Comparison of ENCODE assay signal across 11 mouse cellular contexts in genomic region chr5:135642686-135643551, GRCm38 (mm10). TPM values are rescaled to one million over a fixed set of nuclear protein-coding genes. Genes with fewer than 3 reads are reported as not detected.
DNase-seq lines count a peak whose midpoint lies in the region; ATAC-seq and TF ChIP-seq lines count a peak whose summit lies in the region.
"Had no signal": no experiment of that assay in that cellular context is flagged by ENCODE, and none has a peak within 500 bp of the region (broad histone marks: within the 10 kb centered on the region; RNA-seq: fewer than 3 reads in every experiment).

No protein-coding gene starts in this region.

- peaks cover 4% of the 10 kb centered on the region; the same call in 1 of the 2 replicates for H3K4me1 ChIP-seq in hindbrain, embryonic 10.5 days (replicated peaks)
- H3K4me1 ChIP-seq in hindbrain, embryonic 14.5 days (replicated peaks; ENCODE audit: control insufficient read depth, insufficient read depth, low read length), result no peaks in the 10 kb centered on the region
- H3K4me1 ChIP-seq in liver, embryonic 14.5 days (replicated peaks; ENCODE audit: control insufficient read depth in 2 of 2, insufficient read depth in 2 of 2, low read length in 1 of 2), result peaks cover 0 to 15% of the 10 kb centered on the region in 2 experiments; a peak in 2 of 4 replicates

- H3K9me3 ChIP-seq in hindbrain, embryonic 10.5 days, result no peaks in the 10 kb centered on the region
- no peaks in the 10 kb centered on the region for H3K9me3 ChIP-seq in hindbrain, embryonic 14.5 days (ENCODE audit: control insufficient read depth, low read length)
- no peaks in the 10 kb centered on the region for H3K9me3 ChIP-seq in liver, embryonic 14.5 days (ENCODE audit: control insufficient read depth, low read length)

- ATAC-seq in hindbrain, embryonic 14.5 days (ENCODE audit: low FRiP score), result no peak
- ATAC-seq in liver, embryonic 14.5 days (ENCODE audit: insufficient read depth), result peak; percentile 73
- no peak for ATAC-seq in monocyte, adult 5-6 weeks (replicated peaks; ENCODE audit: insufficient number of reproducible peaks, low FRiP score, low TSS enrichment, poor library complexity, severe bottlenecking)
- ATAC-seq: forebrain, embryonic 16.5 days had no signal

- peak; percentile 55; the same call in 1 of the 2 replicates for TF ChIP-seq EP300 in liver, embryonic 14.5 days (IDR thresholded peaks at IDR 0.05; ENCODE audit: low read depth)

- DNase-seq in hindbrain, embryonic 10.5 days (ENCODE audit: low spot score), result no peak
- no peak for DNase-seq in hindbrain, embryonic 14.5 days (ENCODE audit: low spot score)
- peak; percentile 96 for DNase-seq in R1 (ENCODE audit: low read depth, low spot score)
- DNase-seq in kidney, adult 18-20 months, result peak; percentile 86
- DNase-seq in liver, embryonic 14.5 days (ENCODE audit: low read depth in 3 of 3, low spot score in 3 of 3), result peak in 2 of 3 experiments; percentile 9 to 10
- DNase-seq in frontal cortex, postnatal 10 days (ENCODE audit: low spot score in 2 of 2), result no peak
- no peak for DNase-seq in layer of hippocampus, adult 18-20 months (ENCODE audit: low spot score in 2 of 2)
- DNase-seq: lung, postnatal 10 days had no signal

- TF ChIP-seq CTCF in liver, embryonic 14.5 days (IDR thresholded peaks at IDR 0.05; ENCODE audit: low read depth), result no peak

- no peak overlapping the region for H3K4me3 ChIP-seq in hindbrain, embryonic 10.5 days
- no peak overlapping the region for H3K4me3 ChIP-seq in hindbrain, embryonic 14.5 days (replicated peaks; ENCODE audit: low read length)
- no peak overlapping the region for H3K4me3 ChIP-seq in liver, embryonic 14.5 days (ENCODE audit: insufficient read depth in 1 of 2, low read depth in 2 of 2, low read length in 2 of 2)

- 85% methylated on average over 10 of the region's 10 CpGs for WGBS in hindbrain, embryonic 10.5 days
- WGBS in hindbrain, embryonic 14.5 days, result 79% methylated on average over 10 of the region's 10 CpGs
- 40% methylated on average over 10 of the region's 10 CpGs for WGBS in liver, embryonic 14.5 days (ENCODE audit: insufficient replicate concordance)

- no peaks in the 10 kb centered on the region for H3K27me3 ChIP-seq in hindbrain, embryonic 10.5 days (ENCODE audit: insufficient read depth, poor library complexity, severe bottlenecking)
- no peaks in the 10 kb centered on the region for H3K27me3 ChIP-seq in hindbrain, embryonic 14.5 days (ENCODE audit: control insufficient read depth, insufficient read depth, low read length)
- no peaks in the 10 kb centered on the region for H3K27me3 ChIP-seq in liver, embryonic 14.5 days (ENCODE audit: control insufficient read depth, insufficient read depth, low read length)

- no peak overlapping the region for H3K9ac ChIP-seq in hindbrain, embryonic 14.5 days
- H3K9ac ChIP-seq in liver, embryonic 14.5 days (replicated peaks), result no peak overlapping the region

- H3K27ac ChIP-seq in hindbrain, embryonic 10.5 days, result peak overlapping the region; percentile 18; the same call in 1 of the 2 replicates
- no peak overlapping the region for H3K27ac ChIP-seq in hindbrain, embryonic 14.5 days
- H3K27ac ChIP-seq in liver, embryonic 14.5 days, result no peak overlapping the region
- H3K27ac ChIP-seq: stomach, postnatal 0 days had no signal

- peaks cover 55% of the 10 kb centered on the region for H3K36me3 ChIP-seq in hindbrain, embryonic 10.5 days
- H3K36me3 ChIP-seq in hindbrain, embryonic 14.5 days (replicated peaks; ENCODE audit: control insufficient read depth, insufficient read depth), result peaks cover 32% of the 10 kb centered on the region
- no peaks in the 10 kb centered on the region for H3K36me3 ChIP-seq in liver, embryonic 14.5 days (replicated peaks; ENCODE audit: control insufficient read depth, insufficient read depth, low read depth)

- H3K4me2 ChIP-seq in hindbrain, embryonic 14.5 days (replicated peaks), result no peak overlapping the region
- no peak overlapping the region for H3K4me2 ChIP-seq in liver, embryonic 14.5 days (ENCODE audit: low read depth)

RNA-seq across cellular contexts. Expression of gene Rhbdd2, which starts 10.5 kb away (rescaled TPM):
- polyA plus RNA-seq in hindbrain, embryonic 10.5 days (2016; fragmentation: Nextera tagmentation; extraction: Ambion mirVana), result 54.9 and 65.6 TPM in 2 replicates
- 103 and 104 TPM in 2 replicates for polyA plus RNA-seq in hindbrain, embryonic 14.5 days (2014; fragmentation: Nextera tagmentation; extraction: Ambion mirVana)
- polyA plus RNA-seq in liver, embryonic 14.5 days (2012; rRNA removed), result 4.1 and 4.6 TPM in 2 replicates
- polyA plus RNA-seq in liver, embryonic 14.5 days (2014; fragmentation: Nextera tagmentation; extraction: Ambion mirVana), result 7.8 and 8.3 TPM in 2 replicates
- 2.1 to 6.4 TPM (median 3.2 TPM) in 3 replicates for total RNA-seq in monocyte, adult 5-6 weeks (2017)
- total RNA-seq in layer of hippocampus, adult 18-20 months (2021), result 10 to 100 TPM; 83.2 to 83.9 TPM

RNA-seq across cellular contexts. Expression of gene Por, which starts 26.9 kb away (rescaled TPM):
- polyA plus RNA-seq in hindbrain, embryonic 10.5 days (2016; fragmentation: Nextera tagmentation; extraction: Ambion mirVana), result 105 and 106 TPM in 2 replicates
- polyA plus RNA-seq in hindbrain, embryonic 14.5 days (2014; fragmentation: Nextera tagmentation; extraction: Ambion mirVana), result 79.7 and 84.1 TPM in 2 replicates
- 21.7 and 27.7 TPM in 2 replicates for polyA plus RNA-seq in liver, embryonic 14.5 days (2012; rRNA removed)
- polyA plus RNA-seq in liver, embryonic 14.5 days (2014; fragmentation: Nextera tagmentation; extraction: Ambion mirVana), result 18.1 and 21.4 TPM in 2 replicates
- 51.2 to 59.0 TPM (median 57.1 TPM) in 3 replicates for total RNA-seq in monocyte, adult 5-6 weeks (2017)
- 100 to 1,000 TPM; 102 to 109 TPM for total RNA-seq in layer of hippocampus, adult 18-20 months (2021)

Comparison
In these comparisons a context has a peak if more than half of its experiments do, and no peak if none do; other contexts are left out.
1. DNase-seq: peak in R1 (single experiment), kidney, adult 18-20 months (single experiment) and liver, embryonic 14.5 days (2 of 3); none in hindbrain, embryonic 10.5 days (single experiment), hindbrain, embryonic 14.5 days (single experiment), frontal cortex, postnatal 10 days (0 of 2) and layer of hippocampus, adult 18-20 months (0 of 2).